Mouse (Mus musculus): ENCODE data around the gene Ripk1.

Gene Ripk1

DNA sequence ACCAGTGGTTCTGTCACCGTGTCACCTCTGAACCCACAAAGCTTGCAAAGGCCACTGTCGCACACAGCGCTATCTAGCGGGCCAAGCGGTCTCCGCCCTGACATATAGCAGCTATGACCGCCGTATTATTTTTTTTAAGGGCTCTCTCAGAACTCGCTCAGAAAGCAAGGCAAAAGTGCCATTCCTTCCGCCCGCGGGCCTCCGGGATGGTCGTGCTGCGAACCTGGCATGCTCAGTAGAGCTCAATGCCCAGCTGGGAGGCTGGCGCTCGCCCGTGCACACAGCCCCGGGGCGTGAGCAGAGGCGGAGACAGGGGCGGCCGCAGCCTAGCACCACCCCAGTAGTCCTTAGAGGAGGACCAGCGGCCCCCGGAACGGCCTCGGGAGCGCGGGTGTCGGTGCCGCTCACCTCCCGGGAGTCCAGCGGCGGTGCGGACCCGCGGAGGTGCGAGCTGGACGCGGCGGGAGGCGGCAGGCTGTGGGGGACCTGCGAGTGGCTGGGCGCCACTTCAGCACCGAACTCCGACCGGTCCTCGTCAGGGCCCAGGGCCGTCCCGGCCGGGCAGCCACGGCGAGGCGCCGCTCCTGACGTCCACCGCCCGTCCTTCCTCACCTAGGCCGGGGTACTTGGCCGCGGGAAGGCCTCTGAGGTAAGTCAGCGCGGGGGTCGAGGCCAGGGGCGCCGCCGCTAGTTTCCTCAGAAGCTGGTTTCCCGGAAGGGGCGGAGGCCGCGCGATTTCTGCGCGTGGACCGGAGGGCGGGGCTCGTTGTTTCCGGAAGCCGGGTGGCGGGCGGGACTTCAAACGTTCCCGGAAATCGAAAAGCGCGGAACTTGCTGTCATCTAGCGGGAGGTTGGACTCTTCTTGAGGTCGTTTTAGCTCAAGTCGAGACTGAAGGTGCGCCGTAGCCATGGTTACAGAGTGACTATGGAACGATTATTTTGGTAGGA is at the start of gene Ripk1, which contains the start of gene Serpinb6a:
Ripk1 (plus strand) TSS at position 306 of the 949 bp plus-strand sequence.
Serpinb6a (minus strand) TSS at position 737 of the 949 bp plus-strand sequence.
- peak; percentile 89 to 91 for DNase-seq

DNA sequence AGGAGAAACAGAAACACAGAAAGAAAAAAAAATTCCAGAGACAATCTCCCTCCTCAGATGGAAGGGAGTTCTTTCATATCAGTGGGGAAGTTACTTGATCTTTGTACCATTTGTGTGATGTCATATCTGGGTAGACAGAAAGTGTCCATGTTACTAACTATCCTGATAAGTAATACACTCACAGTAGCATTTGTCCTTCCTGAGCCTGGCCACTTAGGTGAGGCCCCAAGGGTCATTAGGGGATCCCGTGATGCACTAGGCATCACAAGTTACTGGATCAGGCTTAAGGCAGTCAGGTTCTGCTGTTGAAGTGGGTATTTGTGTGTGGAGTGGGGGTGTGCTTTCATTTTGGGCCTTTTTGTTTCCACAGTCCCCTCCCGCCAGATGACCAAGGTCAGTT is 49.2 kb upstream of the Ripk1 start:
- no peak for DNase-seq

DNA sequence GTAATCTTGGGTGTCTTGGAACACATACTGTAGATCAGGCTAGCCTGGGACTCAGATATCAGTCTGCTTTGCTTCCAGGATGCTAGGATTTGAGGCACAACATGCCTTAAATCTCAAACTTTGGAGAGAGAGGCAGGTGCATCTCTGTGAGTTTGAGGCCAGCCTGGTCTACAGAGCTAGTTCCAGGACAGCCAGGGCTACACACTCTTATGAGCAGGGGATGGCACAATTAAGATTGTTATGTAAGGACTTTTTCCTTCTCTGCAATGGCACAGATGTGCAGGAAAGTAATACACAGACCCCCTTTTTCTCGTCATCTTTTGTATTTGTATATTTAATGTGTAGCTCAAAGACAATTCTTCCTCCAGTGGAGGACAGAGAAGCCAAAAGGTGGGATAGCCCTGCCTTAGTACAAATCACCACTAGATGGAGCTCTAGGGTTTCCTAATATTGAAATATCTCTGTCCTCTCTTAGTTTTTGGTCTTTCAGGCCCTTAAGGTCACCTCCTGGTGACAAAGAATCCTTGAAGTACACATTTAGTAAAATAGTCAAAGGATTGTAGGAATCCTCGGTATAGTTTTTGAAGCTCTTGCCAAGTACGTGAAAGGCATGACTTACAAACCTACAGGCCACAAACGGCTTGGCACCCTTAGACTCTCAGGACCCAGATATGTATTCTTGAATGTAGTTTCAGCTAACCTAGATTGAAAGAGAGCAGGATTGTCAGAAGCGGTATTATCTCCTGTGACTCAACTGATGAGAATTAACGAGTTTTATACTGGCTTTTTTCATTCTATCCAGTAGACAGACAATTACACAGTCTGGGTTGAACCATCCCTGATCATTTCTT is 45.4 kb upstream of the Ripk1 start:
- peak; percentile 33 to 39 for DNase-seq

DNA sequence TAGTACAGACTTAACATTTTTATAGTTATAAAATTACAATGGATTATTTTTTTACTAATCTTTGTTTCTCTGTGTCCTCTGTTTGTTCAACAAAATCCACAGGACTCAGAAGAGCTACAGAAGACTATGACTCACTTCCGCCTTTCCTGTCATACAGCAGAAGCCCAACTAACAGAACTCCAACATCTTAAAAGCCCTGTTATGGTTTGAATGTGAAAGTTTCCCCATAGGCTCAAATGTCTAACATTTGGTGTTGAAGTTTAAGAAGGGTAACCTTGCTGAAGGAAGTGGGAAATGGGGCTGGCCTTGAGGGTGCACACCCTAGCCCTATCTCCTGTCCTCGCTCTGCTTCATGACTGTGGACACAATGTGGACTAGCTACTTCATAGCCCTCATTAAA is 42.4 kb upstream of the Ripk1 start:
- no peak for DNase-seq

DNA sequence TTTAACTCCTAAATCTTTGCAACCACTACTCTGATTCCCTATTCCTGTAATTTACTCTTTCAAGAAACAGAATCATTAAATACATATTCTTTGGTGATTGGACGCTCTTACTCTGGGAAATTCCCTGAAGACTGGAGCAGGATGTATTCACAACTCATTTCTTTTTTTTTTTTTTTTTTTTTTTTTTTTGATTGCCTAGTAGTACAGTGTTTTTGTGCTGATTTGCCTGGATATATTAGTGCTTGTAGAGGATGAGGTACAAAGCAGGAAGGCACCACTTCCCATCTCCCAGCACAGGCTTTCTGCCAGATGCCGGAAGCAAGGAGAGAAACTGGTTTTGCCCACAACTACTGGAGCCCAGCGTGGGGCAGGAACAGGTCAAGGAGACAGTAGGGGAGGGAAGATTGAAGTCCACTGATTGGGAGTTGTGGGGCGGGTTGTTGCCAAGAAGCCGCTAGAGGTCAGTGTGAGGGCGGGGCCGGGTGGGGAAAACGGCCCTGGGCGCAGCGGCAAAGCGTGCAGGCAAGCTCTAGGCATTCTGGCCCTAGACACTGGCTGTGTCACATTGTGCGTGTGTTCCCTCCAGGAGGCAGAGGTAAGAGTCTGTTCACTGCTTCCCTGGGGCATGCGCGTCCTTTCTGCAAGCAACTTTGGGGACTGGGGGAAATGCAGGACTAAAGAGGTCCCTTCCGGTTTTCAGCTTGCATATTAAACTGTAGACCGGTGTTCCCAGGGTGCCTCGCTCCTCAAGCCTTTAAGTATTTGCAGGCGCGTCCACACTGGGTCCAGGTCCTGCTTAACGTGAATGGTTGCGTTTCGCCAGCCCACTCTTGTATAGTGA is 37.7 kb upstream of the Ripk1 start, which contains the start of gene Nqo2:
Nqo2 (plus strand) TSS at position 482 of the 841 bp plus-strand sequence.
- DNase-seq = peak; percentile 84 to 88

DNA sequence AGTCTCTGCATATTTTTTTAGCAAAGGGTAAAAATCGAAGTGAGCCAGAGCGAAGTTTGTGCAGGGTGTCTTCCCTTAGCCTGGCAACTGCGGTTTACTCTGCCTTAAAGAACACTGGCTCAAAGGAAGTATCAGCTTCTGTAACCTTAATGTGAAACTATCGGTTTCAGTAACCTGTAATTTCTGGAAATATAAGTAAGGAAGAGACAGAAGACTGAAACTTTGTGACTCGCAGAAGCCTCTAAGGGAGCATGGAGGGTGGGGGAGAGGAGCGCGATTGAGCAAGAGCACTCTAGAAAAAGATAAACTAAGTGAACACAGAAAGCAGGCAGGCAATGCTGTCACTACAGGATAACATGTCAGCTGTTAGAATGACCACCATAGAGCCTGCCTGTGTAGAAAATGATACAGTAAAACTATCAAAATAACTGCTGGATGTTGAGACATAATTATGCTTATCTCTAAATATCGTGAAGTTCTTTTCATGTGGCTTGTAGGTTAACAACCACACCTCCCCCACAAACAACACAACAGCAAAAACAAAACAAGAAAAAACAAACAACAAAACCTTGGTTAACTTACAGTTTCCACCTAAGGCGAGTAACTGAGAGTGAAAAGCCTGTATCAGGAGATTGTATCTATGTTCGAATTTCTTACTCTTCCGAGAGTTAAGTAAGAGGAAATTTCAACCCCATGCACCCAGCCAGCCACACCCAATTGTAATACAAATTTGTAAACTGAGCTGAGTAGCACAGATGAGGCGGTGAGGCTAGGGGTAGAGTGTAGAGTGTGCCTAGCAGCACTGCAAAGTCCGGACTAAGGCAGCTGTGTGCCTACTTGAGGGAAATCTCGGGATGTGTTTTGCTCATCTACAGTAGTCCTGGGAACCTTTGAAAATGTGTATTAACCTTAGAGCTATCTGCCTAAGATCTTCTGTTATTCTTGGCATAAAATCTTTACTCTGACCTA is 36.8 kb upstream of the Ripk1 start:
- DNase-seq = no peak

DNA sequence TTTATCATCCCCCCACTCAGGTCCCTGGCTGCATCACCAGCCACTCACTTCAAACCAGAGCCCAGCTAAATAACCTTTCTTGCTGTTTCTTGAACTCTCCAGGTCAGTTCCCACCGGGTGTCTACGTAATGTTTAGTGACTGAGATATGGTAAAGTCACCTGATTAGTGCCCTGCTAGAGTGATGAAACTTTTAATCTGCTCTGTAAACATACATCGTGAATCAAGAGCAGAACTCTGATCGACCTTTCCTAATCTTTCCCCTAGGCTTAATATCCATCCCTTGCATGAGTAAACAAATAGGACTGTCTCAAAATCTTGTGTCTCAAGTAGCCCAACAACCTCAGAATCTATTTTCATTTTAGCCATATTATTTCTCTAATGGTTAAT is 36.1 kb upstream of the Ripk1 start:
- no peak for DNase-seq

DNA sequence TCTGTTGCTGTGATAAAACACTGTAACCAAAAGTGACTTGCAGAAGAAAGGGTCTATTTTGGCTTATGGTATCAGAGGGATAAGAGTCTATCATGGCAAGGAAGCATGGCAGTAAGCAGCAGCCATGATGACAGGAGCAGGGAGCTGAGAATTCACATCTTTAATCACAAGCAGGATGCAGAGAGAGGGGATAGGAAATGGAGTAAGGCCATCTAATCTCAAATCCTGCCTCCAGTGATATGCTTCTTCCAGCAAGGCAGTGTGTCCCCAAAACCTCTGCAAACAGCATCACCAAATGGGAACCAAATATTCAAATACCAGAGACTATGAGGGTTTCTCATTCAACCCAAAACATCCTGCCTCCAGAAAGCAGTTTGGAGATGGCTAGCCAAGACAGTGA is 35.6 kb upstream of the Ripk1 start:
- DNase-seq = no peak

DNA sequence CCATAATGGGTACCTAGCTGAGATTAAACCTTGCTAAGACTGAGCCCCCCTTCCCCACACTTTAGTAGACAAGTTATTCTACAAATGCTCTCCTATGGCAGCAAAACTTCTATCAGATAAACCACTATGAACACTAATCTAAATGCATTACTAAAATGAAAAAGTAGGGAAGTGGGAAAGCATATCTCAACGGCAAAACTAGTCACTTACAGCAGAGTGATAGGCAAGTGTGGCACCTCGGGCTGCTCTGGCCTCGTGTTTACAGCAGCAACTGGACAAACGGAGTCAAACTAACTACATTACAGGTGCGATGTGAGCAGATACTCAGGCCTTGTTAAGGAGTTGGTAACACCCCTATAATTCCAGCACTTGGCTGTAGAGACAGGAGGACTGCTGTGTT is 12.5 kb upstream of the Ripk1 start:
- no peak for DNase-seq

DNA sequence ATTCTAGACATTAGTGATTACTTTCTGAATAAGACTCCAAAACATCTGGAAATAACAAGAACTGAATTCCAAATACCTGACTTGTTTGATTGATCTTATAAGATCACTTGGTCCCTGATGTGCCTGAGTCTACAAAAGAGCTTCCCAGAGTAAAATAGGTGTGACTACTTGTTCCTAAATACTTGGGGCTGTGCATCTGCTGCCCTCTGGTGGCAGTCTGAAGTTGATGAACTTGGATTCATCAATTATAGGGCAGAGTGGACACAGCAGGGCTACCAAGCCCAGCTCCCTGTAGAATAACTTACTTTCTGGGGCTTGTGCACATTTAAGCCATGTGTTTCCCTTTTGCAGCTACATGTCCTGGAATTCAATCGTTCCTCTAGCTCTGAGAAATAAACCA is 7.0 kb upstream of the Ripk1 start:
- DNase-seq = peak; percentile 66 to 80

DNA sequence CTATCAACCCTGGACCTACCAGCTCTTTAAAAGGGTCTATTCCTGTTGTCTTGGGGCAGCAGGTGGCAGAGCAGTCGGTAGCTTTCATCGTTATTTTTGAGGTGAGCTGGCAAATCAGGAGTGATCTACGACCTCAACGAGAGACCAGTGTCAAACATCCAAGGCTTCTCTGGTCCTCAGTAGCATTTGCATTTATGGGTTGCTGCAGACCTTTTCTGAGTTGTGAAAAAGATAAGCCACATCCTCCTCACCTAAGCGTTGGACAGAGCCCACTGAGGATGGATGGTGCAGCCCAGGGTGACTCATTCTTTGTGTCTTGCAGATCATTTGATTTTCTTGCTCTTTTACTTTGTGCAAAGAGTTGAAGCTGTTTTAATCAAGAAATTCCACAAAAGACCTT is 895 bp downstream of the Ripk1 start:
- peak in 1 of 2 experiments; percentile 5 for DNase-seq

DNA sequence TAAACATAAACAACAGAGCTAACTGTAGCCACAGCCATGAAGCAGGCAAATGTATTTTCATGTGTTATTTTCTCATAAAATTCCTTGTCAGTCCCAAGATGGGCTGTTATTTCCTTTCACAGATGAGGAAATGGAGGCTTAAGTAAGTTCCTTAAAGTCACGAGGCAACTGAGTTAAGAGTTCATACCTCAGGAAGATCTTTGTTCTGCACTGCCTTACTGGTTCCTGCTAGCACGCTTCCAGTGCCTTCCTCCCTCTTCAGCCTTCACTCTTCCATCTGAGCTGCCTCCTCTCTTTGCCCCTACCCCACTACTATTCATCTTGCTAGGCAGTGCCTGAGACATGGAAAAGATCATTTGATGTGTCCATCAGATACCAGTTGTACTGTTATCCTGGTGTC is 5.1 kb downstream of the Ripk1 start:
- no peak for DNase-seq

DNA sequence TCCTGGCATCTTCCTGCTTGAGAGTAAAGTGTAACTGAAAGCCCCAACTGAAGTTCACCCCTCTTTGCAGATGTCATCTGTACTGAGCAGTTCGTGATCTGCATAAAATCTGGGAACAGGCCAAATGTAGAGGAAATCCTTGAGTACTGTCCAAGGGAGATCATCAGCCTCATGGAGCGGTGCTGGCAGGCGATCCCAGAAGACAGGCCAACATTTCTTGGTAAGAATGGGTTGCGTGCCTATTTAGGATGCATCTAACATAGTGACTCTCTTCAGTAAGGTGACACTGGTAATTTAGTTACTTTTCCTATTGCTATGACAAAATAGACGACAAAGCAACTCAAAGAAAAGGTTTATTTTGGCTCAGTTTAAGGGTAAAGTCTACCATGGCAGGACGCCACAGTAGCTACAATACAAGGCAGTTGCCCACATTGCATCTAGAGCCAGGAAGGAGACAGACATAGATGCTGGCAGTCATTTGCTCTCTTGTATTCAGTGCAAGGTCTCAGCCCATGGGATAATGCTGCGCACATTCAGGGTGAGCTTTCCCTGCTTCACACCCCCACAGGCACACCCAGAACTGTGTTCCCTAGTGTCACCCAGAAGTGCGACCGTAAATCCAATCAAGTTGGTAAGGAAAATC is 14.9 kb downstream of the Ripk1 start:
- no peak for DNase-seq

DNA sequence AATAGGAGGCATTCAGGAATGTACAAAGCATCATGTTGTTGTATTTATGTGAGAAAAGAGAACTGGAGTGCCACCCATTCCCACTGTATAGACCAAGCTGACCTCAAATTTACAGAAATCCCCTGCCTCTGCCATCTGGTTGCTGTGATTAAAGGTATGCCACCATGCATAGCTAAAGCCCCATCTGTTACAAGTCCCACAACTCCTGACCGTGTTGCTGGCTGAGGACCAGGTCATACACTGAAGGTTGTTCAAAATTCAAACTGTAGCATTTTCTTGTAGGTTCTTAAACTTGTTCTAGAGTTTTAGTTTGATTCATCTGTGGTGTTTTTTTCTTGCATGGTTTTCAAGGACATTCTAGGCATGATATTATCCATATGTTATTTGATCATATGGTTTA is 16.4 kb downstream of the Ripk1 start:
- no peak for DNase-seq

DNA sequence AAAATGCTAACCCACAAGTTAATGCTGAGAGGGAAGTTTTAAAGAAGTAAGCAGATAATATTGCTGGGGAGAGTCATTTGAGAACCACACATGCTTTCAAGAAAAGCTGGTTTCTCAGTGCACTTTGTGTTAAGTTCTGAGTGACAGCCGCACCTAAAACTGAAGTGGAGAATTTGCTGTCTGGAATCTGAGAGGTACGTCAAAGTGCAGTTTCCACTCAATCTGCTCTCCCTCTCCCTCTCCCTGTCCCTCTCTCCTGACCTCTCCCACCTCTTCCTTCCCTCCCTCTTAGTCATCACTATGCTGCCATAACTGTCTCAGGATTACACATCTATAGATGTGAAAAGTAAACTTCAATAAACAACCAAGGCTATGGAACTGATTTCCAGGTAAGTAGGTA is 19.8 kb downstream of the Ripk1 start:
- DNase-seq = no peak

DNA sequence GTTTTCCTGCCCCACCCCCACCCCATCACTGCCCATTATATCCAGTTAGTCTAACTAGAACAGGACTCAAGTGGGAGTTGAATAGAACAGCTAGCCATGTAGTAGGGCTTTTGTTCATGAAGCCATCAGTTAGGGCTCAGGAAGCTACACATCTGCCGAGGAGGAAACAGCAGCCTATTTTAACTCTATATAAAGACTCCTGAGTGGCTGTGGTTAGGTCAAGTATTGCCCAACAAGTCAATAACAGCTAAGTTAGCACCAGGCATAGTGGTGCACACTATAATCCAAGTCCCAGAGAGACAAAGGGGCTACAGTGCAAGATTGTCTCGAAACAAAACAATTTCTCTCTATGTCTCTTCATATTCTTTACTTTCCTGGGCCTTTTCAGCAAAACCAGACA is 29.9 kb downstream of the Ripk1 start:
- no peak for DNase-seq

DNA sequence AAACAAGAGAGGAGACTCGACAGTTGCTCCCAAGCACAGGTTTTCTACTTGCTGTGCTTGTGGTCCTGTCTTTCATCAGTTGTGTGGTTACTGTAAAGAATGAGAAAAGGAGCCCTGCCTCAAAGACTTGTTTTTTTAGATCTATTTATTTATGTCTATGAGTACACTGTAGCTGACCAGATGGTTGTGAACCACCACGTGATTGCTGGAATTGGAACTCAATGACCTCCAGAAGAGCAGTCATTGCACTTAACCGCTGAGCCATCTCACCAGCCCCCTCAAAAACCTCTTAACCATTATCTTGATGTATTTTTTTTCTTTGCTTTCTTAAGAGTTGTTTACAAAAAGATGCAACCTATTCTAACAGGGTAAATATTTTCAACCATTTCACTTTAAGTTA is 33.3 kb downstream of the Ripk1 start:
- DNase-seq = no peak

DNA sequence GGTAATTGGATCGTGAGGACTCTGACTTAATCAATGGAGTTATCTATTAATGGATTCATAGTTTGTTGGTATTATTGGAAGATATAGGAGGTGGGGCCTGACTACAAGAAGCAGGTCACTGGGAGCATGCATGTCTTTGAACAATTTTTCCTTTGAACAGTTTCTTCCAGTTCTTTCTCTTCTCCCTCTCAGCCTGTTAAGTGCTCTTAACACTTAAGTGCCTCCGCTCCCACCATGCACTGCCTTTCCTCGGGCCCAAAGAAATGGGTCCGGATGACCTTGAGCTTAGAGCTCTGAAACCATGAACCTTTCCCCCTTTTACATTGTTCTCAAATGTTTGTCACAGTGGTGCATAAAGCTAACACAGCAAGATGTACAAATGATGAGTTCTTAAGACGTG is 34.6 kb downstream of the Ripk1 start:
- no peak for DNase-seq

DNA sequence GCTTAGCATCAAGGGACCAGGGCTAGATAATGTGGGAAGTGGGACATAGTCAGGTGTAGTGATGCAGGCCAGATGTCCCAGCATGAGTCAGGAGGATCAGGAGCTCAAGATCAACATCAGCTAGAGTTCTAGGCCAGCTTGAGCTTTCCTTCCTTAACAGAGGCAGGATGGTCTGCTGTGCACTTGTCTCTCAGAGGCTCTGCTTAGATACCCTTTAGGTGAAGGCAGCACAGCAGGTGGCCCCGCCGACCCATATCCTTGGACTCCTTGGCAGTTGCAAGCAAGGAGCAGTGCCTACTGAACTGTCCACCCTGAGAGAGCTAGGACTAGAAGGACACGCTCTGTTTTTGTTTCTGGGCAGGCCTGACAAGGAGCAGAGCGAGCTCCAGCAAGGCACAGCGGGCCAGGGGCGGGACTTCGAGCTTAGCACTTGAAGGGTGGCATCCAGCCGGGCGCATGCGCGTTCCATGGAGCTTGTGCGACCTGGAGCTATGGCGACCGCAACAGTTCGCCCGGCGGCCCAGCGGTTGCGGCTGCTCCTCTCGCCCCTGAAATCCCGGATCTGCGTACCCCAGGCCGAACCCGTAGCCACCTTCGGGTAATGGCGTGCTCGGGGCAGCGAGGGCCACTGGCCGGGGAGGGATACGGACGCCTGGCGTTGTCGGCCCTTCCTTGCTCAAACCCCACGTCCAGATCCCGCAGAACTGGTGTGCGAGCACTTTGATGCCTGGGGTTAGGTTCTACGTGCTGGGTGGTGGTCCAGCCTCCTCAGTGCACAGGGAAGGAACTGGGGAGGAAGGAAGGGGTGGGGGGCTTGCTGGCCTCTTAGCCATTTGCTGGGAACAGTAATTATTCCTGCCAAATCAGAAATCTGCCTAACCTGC is 35.3 kb downstream of the Ripk1 start, which contains the start of gene Bphl:
Bphl (plus strand) TSS at position 426 of the 884 bp plus-strand sequence.
- peak; percentile 95 to 96 for DNase-seq

DNA sequence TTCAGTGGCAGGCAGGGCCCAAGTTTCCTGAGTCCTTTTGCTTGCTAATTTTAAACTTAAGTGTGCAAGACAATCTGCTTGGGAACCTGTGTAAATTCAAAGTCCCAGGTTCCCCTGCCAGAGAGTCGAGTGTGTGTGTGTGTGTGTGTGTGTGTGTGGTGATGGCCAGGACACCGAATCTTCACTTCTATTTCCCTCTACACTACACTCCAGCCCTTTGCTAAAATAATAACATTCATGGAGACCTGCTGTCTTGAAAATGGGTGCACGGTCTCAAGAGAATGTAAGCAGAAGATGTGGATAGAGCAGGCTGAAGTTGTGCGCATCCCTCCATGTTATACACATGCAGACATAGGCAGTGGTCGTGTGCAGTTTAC is 35.9 kb downstream of the Ripk1 start:
- DNase-seq = no peak

Data from kidney, adult 8-10 months (tissue).